Mouse (Mus musculus): ENCODE data around the gene Zfp882. TPM values are rescaled to one million over a fixed set of nuclear protein-coding genes. Genes with fewer than 3 reads are reported as not detected.

Zfp882 gene
- polyA plus RNA-seq, 1 experiment from 2014 or later: 1.4 TPM

DNA sequence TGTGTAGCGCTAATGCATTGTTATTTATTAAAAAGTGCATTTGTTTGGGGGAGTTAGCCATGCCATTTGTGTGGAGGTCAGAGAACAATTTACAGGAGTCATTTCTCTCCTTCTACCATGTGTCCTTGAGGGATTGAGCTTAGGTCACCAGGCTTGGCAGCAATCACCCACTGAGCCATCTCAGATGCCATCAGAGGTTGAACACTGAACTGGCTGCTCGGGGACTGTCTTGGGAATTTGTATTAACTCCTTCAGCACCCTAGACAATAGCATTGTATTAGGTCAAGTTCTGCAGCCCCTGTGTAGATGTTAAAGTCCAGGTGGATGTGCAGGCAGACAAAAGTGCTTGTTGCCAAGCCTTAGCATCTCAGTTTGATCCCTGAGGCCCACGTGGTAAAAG, 55.6 kb downstream of the Zfp882 start:
- TF ChIP-seq CTCF (IDR thresholded peaks at IDR 0.05; ENCODE audit: low read depth): no peak
- Histone ChIP-seq H3K4me2 (replicated peaks; ENCODE audit: low read depth) (no peak overlapping the region), H3K9ac (ENCODE audit: low read depth, low read length) (no peak overlapping the region), H3K4me3 (ENCODE audit: low read depth, low read length) (no peak overlapping the region), H3K4me1 (replicated peaks; ENCODE audit: control insufficient read depth, insufficient read depth, low read length) (no peaks in the 10 kb centered on the region), H3K36me3 (ENCODE audit: control insufficient read depth, insufficient read depth) (peaks cover 38% of the 10 kb centered on the region), H3K9me3 (ENCODE audit: control insufficient read depth) (no peaks in the 10 kb centered on the region), H3K27ac (ENCODE audit: low read depth, low read length) (no peak overlapping the region), H3K27me3 (replicated peaks; ENCODE audit: control insufficient read depth, insufficient read depth, low read length) (no peaks in the 10 kb centered on the region)
- 77% methylated on average over 3 of the region's 3 CpGs for WGBS
- no peak for ATAC-seq

DNA sequence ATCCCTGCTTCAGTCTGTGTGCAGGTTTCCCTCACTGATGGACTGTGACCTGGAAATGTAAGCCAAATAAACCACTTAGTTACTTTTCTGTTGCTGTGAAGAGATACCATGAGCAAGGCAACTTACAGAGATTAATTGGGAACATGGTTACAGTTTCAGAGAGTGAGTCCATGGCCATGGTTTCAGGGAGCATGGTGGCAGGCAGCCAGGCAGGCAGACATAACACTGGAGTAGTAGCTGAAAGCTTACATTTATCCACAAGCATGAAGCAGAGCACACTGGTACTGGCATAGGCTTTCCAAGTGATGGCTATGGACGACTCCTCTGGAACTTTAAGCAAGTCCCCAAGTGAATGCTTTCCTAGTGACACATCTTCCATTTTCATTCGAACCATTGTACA, 56.8 kb downstream of the Zfp882 start:
- H3K9ac ChIP-seq (ENCODE audit: low read depth, low read length): no peak overlapping the region
- H3K27ac ChIP-seq (ENCODE audit: low read depth, low read length): no peak overlapping the region
- 95% methylated on average over 2 of the region's 2 CpGs for WGBS
- peaks cover 41% of the 10 kb centered on the region for H3K36me3 ChIP-seq (ENCODE audit: control insufficient read depth, insufficient read depth)
- no peak overlapping the region for H3K4me2 ChIP-seq (replicated peaks; ENCODE audit: low read depth)
- no peaks in the 10 kb centered on the region for H3K9me3 ChIP-seq (ENCODE audit: control insufficient read depth)
- no peaks in the 10 kb centered on the region for H3K27me3 ChIP-seq (replicated peaks; ENCODE audit: control insufficient read depth, insufficient read depth, low read length)
- no peak for TF ChIP-seq CTCF (IDR thresholded peaks at IDR 0.05; ENCODE audit: low read depth)
- H3K4me1 ChIP-seq (replicated peaks; ENCODE audit: control insufficient read depth, insufficient read depth, low read length): no peaks in the 10 kb centered on the region
- no peak for ATAC-seq
- H3K4me3 ChIP-seq (ENCODE audit: low read depth, low read length): no peak overlapping the region

Other genes starting within 250 kb of the Zfp882 start
- gene Unc13a, start 236.9 kb upstream of the Zfp882 start, polyA plus RNA-seq (2015; fragmentation: Nextera tagmentation; extraction: Ambion mirVana): 0.60 and 0.72 TPM in 2 replicates
- 5.7 and 6.8 TPM in 2 replicates for gene Jak3, start 232.3 kb upstream of the Zfp882 start, polyA plus RNA-seq (2015; fragmentation: Nextera tagmentation; extraction: Ambion mirVana)
- 2.5 and 3.0 TPM in 2 replicates for gene Insl3, start 219.4 kb upstream of the Zfp882 start, polyA plus RNA-seq (2015; fragmentation: Nextera tagmentation; extraction: Ambion mirVana)
- gene B3gnt3, start 206.8 kb upstream of the Zfp882 start, polyA plus RNA-seq (2015; fragmentation: Nextera tagmentation; extraction: Ambion mirVana): 30.5 and 33.5 TPM in 2 replicates
- 2.2 and 2.5 TPM in 2 replicates for gene Fcho1, start 182.9 kb upstream of the Zfp882 start, polyA plus RNA-seq (2015; fragmentation: Nextera tagmentation; extraction: Ambion mirVana)
- 4.0 and 4.8 TPM in 2 replicates for gene Zfp709, start 26.6 kb upstream of the Zfp882 start, polyA plus RNA-seq (2015; fragmentation: Nextera tagmentation; extraction: Ambion mirVana)
- gene Zfp617, start within 50 bp of the Zfp882 start, polyA plus RNA-seq (2015; fragmentation: Nextera tagmentation; extraction: Ambion mirVana): 9.3 and 12.8 TPM in 2 replicates
- gene Zfp961, start 42.4 kb downstream of the Zfp882 start, polyA plus RNA-seq (2015; fragmentation: Nextera tagmentation; extraction: Ambion mirVana): 18.8 and 19.2 TPM in 2 replicates
- gene Cyp4f18, start 101.0 kb downstream of the Zfp882 start, polyA plus RNA-seq (2015; fragmentation: Nextera tagmentation; extraction: Ambion mirVana): 2.7 and 4.2 TPM in 2 replicates
- gene Olfr372, start 132.6 kb downstream of the Zfp882 start, polyA plus RNA-seq (2015; fragmentation: Nextera tagmentation; extraction: Ambion mirVana): not detected in 2 replicates
- gene Olfr373, start 174.6 kb downstream of the Zfp882 start, polyA plus RNA-seq (2015; fragmentation: Nextera tagmentation; extraction: Ambion mirVana): 0.08 and 0.14 TPM in 2 replicates
- not detected in 2 replicates for gene Olfr374, start 198.4 kb downstream of the Zfp882 start, polyA plus RNA-seq (2015; fragmentation: Nextera tagmentation; extraction: Ambion mirVana)
- 277 and 300 TPM in 2 replicates for gene Tpm4, start 226.4 kb downstream of the Zfp882 start, polyA plus RNA-seq (2015; fragmentation: Nextera tagmentation; extraction: Ambion mirVana)